Mouse (Mus musculus) neural tube, embryonic 11.5 days (tissue): ENCODE results near the gene Vmn2r70. TPM values are rescaled to one million over a fixed set of nuclear protein-coding genes. Genes with fewer than 3 reads are reported as not detected.

ENCODE experiments used
- ATAC-seq: fragments of 200-750 bp; cut with Nextera tagmentation; 2 replicates; pipeline ENCODE4 v1.8.0; 2017; ENCODE audit warnings: moderate number of reproducible peaks, mild to moderate bottlenecking, moderate TSS enrichment, moderate library complexity; ENCODE audit not compliant: insufficient read depth, low FRiP score, low TSS enrichment
- DNase-seq: peaks from one replicate; pipeline ENCODE4 v3.0.0-alpha.2; 2015; ENCODE audit warnings: low spot score
- H3K27ac ChIP-seq: fragments of 300-500 bp; sonication (generic); 2 replicates; pipeline ENCODE4 v1.5.1; 2014; ENCODE audit warnings: low read depth, mild to moderate bottlenecking, low read length
- H3K27me3 ChIP-seq: fragments of 300-500 bp; sonication (generic); 2 replicates; pipeline ENCODE4 v1.6.1; 2014; ENCODE audit warnings: mild to moderate bottlenecking, low read length, mixed read lengths; ENCODE audit not compliant: control insufficient read depth, insufficient read depth
- H3K36me3 ChIP-seq: fragments of 300-500 bp; sonication (generic); 2 replicates; pipeline ENCODE4 v1.6.1; 2014; ENCODE audit warnings: mild to moderate bottlenecking, low read length, moderate library complexity, mixed read lengths; ENCODE audit not compliant: control insufficient read depth, insufficient read depth
- H3K4me1 ChIP-seq: fragments of 300-500 bp; sonication (generic); 2 replicates; pipeline ENCODE4 v1.6.1; 2014; ENCODE audit warnings: low read length, mixed read lengths; ENCODE audit not compliant: control insufficient read depth, insufficient read depth
- H3K4me2 ChIP-seq: fragments of 300-500 bp; sonication (generic); 2 replicates; pipeline ENCODE4 v1.6.1; 2014; ENCODE audit warnings: low read depth, mild to moderate bottlenecking, moderate library complexity
- H3K4me3 ChIP-seq: fragments of 300-500 bp; sonication (generic); 2 replicates; pipeline ENCODE4 v1.5.1; 2014; ENCODE audit warnings: low read depth, low read length
- H3K9ac ChIP-seq: fragments of 300-500 bp; sonication (generic); 2 replicates; pipeline ENCODE4 v1.6.1; 2014; ENCODE audit warnings: mild to moderate bottlenecking, low read length
- H3K9me3 ChIP-seq: fragments of 300-500 bp; sonication (generic); 2 replicates; pipeline ENCODE4 v1.6.1; 2016; ENCODE audit warnings: low read length; ENCODE audit not compliant: control insufficient read depth
- WGBS: fragments of 180-500 bp; shearing (Covaris S2); extraction: QIAGEN DNeasy Blood & Tissue Kit; methylation state at CpG from one replicate; pipeline ENCODE4 v1.1.7; 2014; 5-methylcytosine and 5-hydroxymethylcytosine counted together
- polyA plus RNA-seq: library from polyadenylated mRNA; unstranded; fragments of >200 nt; fragmentation: Nextera tagmentation; extraction: Ambion mirVana; gene quantifications from 2 replicates; pipeline ENCODE4 v1.2.1, GENCODE M21; 2014

Vmn2r70 gene
- polyA plus RNA-seq = not detected in 2 replicates

DNA sequence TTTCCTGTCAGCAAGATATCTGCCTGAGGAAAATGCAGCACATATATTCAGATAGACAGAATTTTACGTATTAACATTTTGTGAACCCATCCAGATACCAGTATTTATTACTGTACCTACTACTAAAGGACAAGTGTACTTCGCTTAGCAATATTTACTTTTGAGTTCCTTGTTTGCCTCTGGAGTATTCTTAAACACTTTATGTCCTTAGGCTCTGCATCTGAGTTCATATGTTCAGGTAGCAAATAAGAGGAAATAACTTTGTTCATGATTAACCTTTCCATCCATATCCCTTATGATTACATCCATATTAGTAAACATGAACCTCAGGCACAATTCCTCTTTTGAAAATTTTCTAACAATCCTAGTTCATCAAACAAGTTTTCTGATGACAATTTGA is at the start of gene Vmn2r70:
Vmn2r70 (minus strand) TSS at position 101 of the 400 bp plus-strand sequence.
- 88% methylated on average over 2 of the region's 2 CpGs for WGBS
- no peak within 1 kb of the TSS for H3K27ac ChIP-seq

DNA sequence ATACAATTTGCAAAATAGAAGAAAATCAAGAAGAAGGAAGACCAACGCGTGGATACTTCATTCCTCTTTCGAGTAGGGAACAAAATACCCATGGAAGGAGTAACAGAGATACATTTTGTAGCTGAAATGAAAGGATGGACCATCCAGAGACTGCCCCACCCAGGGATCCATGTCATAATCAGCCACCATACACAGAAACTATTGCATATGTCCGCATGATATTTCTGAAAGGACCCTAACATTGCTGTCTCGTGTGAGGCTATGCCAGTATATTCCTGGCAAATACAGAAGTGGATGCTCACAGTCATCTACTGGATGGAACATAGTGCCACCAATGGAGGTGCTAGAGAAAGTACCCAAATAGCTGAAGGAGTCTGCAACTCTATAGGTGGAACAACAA is 6.2 kb downstream of the Vmn2r70 start, which contains the start of gene Vmn2r71:
Vmn2r71 (plus strand) TSS at position 301 of the 400 bp plus-strand sequence.
- Histone ChIP-seq H3K9me3 (no peaks in the 10 kb centered on the region), H3K4me1 (no peaks in the 10 kb centered on the region), H3K36me3 (no peaks in the 10 kb centered on the region), H3K4me3 (no peak within 1 kb of the TSS), H3K9ac (no peak within 1 kb of the TSS), H3K4me2 (no peak within 1 kb of the TSS), H3K27me3 (no peaks in the 10 kb centered on the region), H3K27ac (no peak within 1 kb of the TSS)
- 90% methylated on average over 5 of the region's 5 CpGs for WGBS
- ATAC-seq = no peak
- DNase-seq = no peak

More for the DNA sequence above, at the start of gene Vmn2r70:
- H3K9me3 ChIP-seq = no peaks in the 10 kb centered on the region; the same call in 1 of the 2 replicates
- H3K4me1 ChIP-seq = no peaks in the 10 kb centered on the region
- H3K27me3 ChIP-seq = no peaks in the 10 kb centered on the region
- no peak within 1 kb of the TSS for H3K4me3 ChIP-seq
- DNase-seq (no peak), ATAC-seq (no peak)
- no peak within 1 kb of the TSS for H3K4me2 ChIP-seq
- H3K36me3 ChIP-seq = no peaks in the 10 kb centered on the region
- H3K9ac ChIP-seq = no peak within 1 kb of the TSS

DNA sequence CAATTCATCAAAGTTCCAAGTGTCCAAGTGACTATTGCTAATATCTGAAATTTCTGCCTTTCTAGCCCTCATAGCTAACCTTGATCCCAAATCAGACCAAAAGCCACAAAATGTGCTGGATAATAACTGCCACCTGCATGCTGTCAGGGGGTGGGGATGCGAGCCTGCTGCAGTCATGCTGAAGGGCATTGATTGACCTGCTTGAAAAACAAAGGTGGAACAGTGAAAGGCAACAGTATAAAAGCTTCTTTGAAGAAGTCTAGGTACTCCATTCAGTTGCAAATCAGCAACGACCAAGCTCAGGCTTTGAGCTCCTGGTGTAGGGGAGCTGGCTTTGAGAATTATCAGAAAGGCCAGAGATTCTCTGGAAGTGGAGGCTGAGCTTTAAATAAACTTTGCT is 25.9 kb downstream of the Vmn2r70 start:
- WGBS = 61% methylated on average over 2 of the region's 2 CpGs
- no peaks in the 10 kb centered on the region for H3K4me1 ChIP-seq
- no peak for ATAC-seq

DNA sequence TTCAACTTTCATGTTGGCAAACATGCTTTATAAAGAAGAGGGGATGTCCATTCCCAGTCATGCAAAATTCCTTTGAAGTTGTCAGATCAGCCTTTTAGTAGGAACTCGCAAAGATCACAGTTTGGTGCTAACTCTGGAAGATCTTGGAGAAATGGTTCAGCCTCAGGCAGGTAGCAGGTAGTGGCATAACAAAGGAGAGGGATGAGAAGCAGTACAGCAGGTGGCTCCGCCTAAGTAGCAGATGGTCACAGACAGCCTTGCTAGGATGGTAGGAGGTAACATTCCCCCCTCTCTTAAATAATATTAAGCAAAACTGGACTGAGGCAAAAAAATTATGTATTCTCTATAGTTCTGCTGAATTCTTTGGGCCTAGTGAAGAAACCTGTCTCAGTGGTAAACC is 26.9 kb downstream of the Vmn2r70 start:
- H3K4me2 ChIP-seq = no peak overlapping the region
- no peak for ATAC-seq
- no peak overlapping the region for H3K27ac ChIP-seq
- no peaks in the 10 kb centered on the region for H3K36me3 ChIP-seq
- H3K4me3 ChIP-seq = no peak overlapping the region
- no peak for DNase-seq
- H3K4me1 ChIP-seq = no peaks in the 10 kb centered on the region
- no peaks in the 10 kb centered on the region for H3K27me3 ChIP-seq
- no peaks in the 10 kb centered on the region; the same call in 1 of the 2 replicates for H3K9me3 ChIP-seq
- H3K9ac ChIP-seq = no peak overlapping the region
- WGBS = 93% methylated on average over 2 of the region's 2 CpGs

More for the DNA sequence above, 25.9 kb downstream of the Vmn2r70 start:
- no peak overlapping the region for H3K4me3 ChIP-seq
- H3K36me3 ChIP-seq = no peaks in the 10 kb centered on the region
- H3K27me3 ChIP-seq = no peaks in the 10 kb centered on the region
- no peak overlapping the region for H3K27ac ChIP-seq
- no peak for DNase-seq
- H3K4me2 ChIP-seq = no peak overlapping the region
- no peaks in the 10 kb centered on the region; the same call in 1 of the 2 replicates for H3K9me3 ChIP-seq
- H3K9ac ChIP-seq = no peak overlapping the region

Other genes with a start within 250 kb of the Vmn2r70 start
- gene Vmn2r69, start 153.3 kb downstream of the Vmn2r70 start, polyA plus RNA-seq = not detected in 2 replicates
- not detected in 2 replicates for gene Vmn2r71, start 6.1 kb downstream of the Vmn2r70 start, polyA plus RNA-seq
- not detected in 2 replicates for gene Vmn2r72, start 185.9 kb upstream of the Vmn2r70 start, polyA plus RNA-seq